Mouse (Mus musculus): ENCODE results near the gene Kcnk3.

The Kcnk3 gene

DNA sequence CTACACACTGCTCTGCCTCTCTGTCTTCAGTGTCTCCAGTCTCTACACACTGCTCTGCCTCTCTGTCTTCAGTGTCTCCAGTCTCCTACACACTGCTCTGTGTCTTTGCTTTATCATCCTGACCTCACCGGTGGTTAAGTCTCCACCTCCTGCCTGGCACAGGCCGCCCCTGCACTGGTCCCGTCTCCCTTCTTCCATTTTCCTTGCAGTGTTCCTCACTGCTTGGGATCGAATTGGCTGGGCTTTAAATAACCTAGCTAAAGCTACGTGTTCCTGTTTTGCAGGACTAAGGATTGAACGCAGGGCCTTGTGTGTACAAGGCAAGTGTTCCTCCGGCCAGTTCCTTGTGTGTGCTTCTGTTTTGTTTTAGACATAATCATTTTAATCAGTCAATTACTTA, 82.1 kb downstream of the Kcnk3 start:
- no peak for DNase-seq (ENCODE audit: low read depth, low spot score)

GRCm38 (mm10) chr5:30674001-30674400, 86.0 kb downstream of the Kcnk3 start:
- DNase-seq (ENCODE audit: low read depth, low spot score) = no peak

Measured in retina, postnatal 7 days (tissue).